ENCODE assay signal across 19 mouse cellular contexts in genomic region chr6:140380588-140380987, GRCm38 (mm10).
"Had no signal": no experiment of that assay in that cellular context is flagged by ENCODE, and none has a peak within 500 bp of the region (broad histone marks: within the 10 kb centered on the region; RNA-seq: fewer than 3 reads in every experiment).

No protein-coding gene starts in this region.

- DNase-seq: liver, postnatal 0 days; lung, adult 2 months; lung, postnatal 14 days; lung, postnatal 36 days; right cerebral cortex, adult 18-20 months; right cerebral cortex, postnatal 25 days; right cerebral cortex, postnatal 4 days; spleen, adult 18-20 months; thymus, adult 18-20 months; thymus, postnatal 14 days; thymus, postnatal 36 days had no signal

- ATAC-seq: liver, postnatal 0 days; lung, postnatal 0 days; midbrain, embryonic 13.5 days; midbrain, embryonic 15.5 days had no signal

- H3K4me1 ChIP-seq: lung, embryonic 15.5 days; midbrain, embryonic 15.5 days had no signal

- H3K27me3 ChIP-seq: lung, embryonic 15.5 days; megakaryocyte, embryonic 14.5 days; midbrain, embryonic 13.5 days; midbrain, embryonic 15.5 days; neural tube, embryonic 13.5 days had no signal

- H3K9ac ChIP-seq: liver, postnatal 0 days; lung, embryonic 15.5 days; midbrain, embryonic 13.5 days; midbrain, embryonic 15.5 days; neural tube, embryonic 13.5 days had no signal

- H3K9me3 ChIP-seq: lung, embryonic 15.5 days; midbrain, embryonic 13.5 days; midbrain, embryonic 15.5 days; neural tube, embryonic 13.5 days had no signal

- H3K4me2 ChIP-seq: lung, embryonic 15.5 days; midbrain, embryonic 11.5 days; midbrain, embryonic 13.5 days; midbrain, embryonic 15.5 days; neural tube, embryonic 13.5 days had no signal

- H3K36me3 ChIP-seq: lung, embryonic 15.5 days; midbrain, embryonic 13.5 days; midbrain, embryonic 15.5 days; neural tube, embryonic 13.5 days had no signal

- H3K27ac ChIP-seq: lung, embryonic 15.5 days; macrophage; midbrain, embryonic 13.5 days; midbrain, embryonic 15.5 days; neural tube, embryonic 13.5 days had no signal

- H3K4me3 ChIP-seq: lung, embryonic 15.5 days; megakaryocyte, embryonic 14.5 days; midbrain, embryonic 13.5 days; midbrain, embryonic 15.5 days; neural tube, embryonic 13.5 days had no signal
